Mouse (Mus musculus) limb, embryonic 12.5 days (tissue): Measurements from ENCODE around the gene Apopt1. TPM values are rescaled to one million over a fixed set of nuclear protein-coding genes. Genes with fewer than 3 reads are reported as not detected.

Experiments
- ATAC-seq: fragments of 200-750 bp; cut with Nextera tagmentation; 2 replicates; pipeline ENCODE4 v1.8.0; 2017; ENCODE audit warnings: low read depth, moderate TSS enrichment; ENCODE audit not compliant: insufficient number of reproducible peaks, insufficient read depth, low FRiP score, low TSS enrichment
- H3K27ac ChIP-seq: fragments of 300-500 bp; sonication (generic); 2 replicates; pipeline ENCODE4 v1.5.1; 2016; ENCODE audit warnings: mild to moderate bottlenecking, moderate library complexity
- H3K27me3 ChIP-seq: fragments of 300-500 bp; sonication (generic); 2 replicates; pipeline ENCODE4 v1.6.1; 2016; ENCODE audit warnings: mild to moderate bottlenecking, moderate library complexity
- H3K36me3 ChIP-seq: fragments of 300-500 bp; sonication (generic); 2 replicates; pipeline ENCODE4 v1.6.1; 2016; ENCODE audit warnings: mild to moderate bottlenecking, moderate library complexity
- H3K4me1 ChIP-seq: fragments of 300-500 bp; sonication (generic); replicated peaks from 2 replicates; pipeline ENCODE4 v1.6.1; 2016
- H3K4me2 ChIP-seq: fragments of 300-500 bp; sonication (generic); 2 replicates; pipeline ENCODE4 v1.6.1; 2016; ENCODE audit warnings: mild to moderate bottlenecking, moderate library complexity
- H3K4me3 ChIP-seq: fragments of 300-500 bp; sonication (generic); replicated peaks from 2 replicates; pipeline ENCODE4 v1.5.1; 2016; ENCODE audit warnings: mild to moderate bottlenecking
- H3K9ac ChIP-seq: fragments of 300-500 bp; sonication (generic); replicated peaks from 2 replicates; pipeline ENCODE4 v1.6.1; 2016; ENCODE audit warnings: mild to moderate bottlenecking, moderate library complexity
- H3K9me3 ChIP-seq: fragments of 300-500 bp; sonication (generic); 2 replicates; pipeline ENCODE4 v1.6.1; 2016; ENCODE audit warnings: mild to moderate bottlenecking, moderate library complexity
- WGBS: fragments of 180-500 bp; shearing (Covaris S2); methylation state at CpG from one replicate; pipeline ENCODE4 v1.1.7; 2016; 5-methylcytosine and 5-hydroxymethylcytosine counted together
- polyA plus RNA-seq: library from polyadenylated mRNA; unstranded; fragments of >200 nt; fragmentation: Nextera tagmentation; extraction: Ambion mirVana; gene quantifications from 2 replicates; pipeline ENCODE4 v1.2.1, GENCODE M21; 2016

Gene Apopt1
- polyA plus RNA-seq, 1 experiment from 2014 or later, result 63.8 TPM

- WGBS, result 59% methylated on average over 13 of the region's 13 CpGs
These were observed 17.9 kb upstream of the Apopt1 start for GRCm38 (mm10) chr12:111694880-111695804.

DNA sequence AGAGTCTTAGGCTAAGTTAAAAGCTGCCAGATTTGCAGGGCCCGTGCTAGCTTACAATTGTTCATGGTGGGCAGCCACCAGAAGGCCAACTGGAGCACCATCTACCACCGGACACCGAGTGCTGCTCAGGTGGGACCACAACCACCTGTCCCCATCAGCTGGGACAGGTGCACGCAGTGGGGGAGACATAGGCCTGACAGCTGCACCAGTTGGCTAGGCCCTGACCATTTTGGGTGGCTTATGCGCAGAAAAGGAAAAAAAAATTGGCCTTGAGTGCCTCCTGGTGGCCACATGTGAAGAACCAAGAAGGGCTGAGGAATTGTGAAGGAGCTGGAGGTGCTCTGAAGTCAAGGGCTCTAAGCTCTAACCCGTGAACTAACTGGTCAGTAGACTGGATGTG, 16.8 kb upstream of the Apopt1 start:
- ATAC-seq, result no peak
- WGBS, result 31% methylated on average over 6 of the region's 6 CpGs

More at GRCm38 (mm10) chr12:111694880-111695804, 17.9 kb upstream of the Apopt1 start:
- Histone ChIP-seq H3K4me1 (peaks cover 31% of the 10 kb centered on the region), H3K9me3 (no peaks in the 10 kb centered on the region), H3K36me3 (no peaks in the 10 kb centered on the region), H3K27ac (no peak overlapping the region), H3K9ac (no peak overlapping the region; the same call in 1 of the 2 replicates), H3K27me3 (no peaks in the 10 kb centered on the region), H3K4me2 (no peak overlapping the region), H3K4me3 (no peak overlapping the region)
- no peak for ATAC-seq

GRCm38 (mm10) chr12:111697708-111698107, 15.4 kb upstream of the Apopt1 start:
- no peaks in the 10 kb centered on the region for H3K27me3 ChIP-seq
- H3K27ac ChIP-seq, result no peak overlapping the region
- no peak overlapping the region for H3K4me3 ChIP-seq
- H3K4me1 ChIP-seq, result peaks cover 20% of the 10 kb centered on the region
- ATAC-seq, result no peak
- H3K4me2 ChIP-seq, result no peak overlapping the region
- WGBS, result 67% methylated on average over 4 of the region's 4 CpGs
- no peaks in the 10 kb centered on the region for H3K36me3 ChIP-seq
- H3K9me3 ChIP-seq, result no peaks in the 10 kb centered on the region
- 0 out of 2 replicates have a peak overlapping the region, but pooled peaks have one; percentile 8 for H3K9ac ChIP-seq

More for the DNA sequence above, 16.8 kb upstream of the Apopt1 start:
- Histone ChIP-seq H3K9me3 (no peaks in the 10 kb centered on the region), H3K36me3 (no peaks in the 10 kb centered on the region), H3K4me1 (peaks cover 26% of the 10 kb centered on the region), H3K4me3 (no peak overlapping the region), H3K9ac (no peak overlapping the region), H3K27me3 (no peaks in the 10 kb centered on the region), H3K27ac (no peak overlapping the region), H3K4me2 (no peak overlapping the region)

DNA sequence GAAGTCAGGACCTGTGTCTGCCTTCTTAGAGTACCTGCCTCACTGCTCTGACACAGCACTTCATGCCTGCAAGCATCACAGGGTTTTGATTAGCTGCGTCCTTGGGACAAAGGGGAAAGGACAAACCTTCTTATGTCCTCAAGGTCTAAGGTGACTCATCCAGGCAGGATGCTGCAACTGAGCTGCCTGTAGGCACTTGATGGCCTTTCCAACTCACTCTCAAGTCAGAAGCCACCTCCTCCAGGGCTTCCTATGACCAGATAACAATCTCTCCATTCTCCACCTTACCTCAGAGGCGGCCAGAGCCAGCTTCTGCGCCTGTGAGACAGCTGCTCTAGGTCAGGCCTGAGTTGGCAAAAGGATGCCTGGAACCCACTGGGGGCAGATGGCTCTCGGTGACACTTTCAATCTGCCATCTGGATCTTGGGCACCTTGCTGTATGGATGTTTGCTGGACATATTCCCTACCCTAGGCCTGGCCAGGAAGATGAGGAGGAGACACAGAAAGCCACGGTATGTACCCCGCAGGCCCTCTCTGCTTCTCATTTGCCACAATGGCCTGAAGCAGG, 14.6 kb upstream of the Apopt1 start:
- Histone ChIP-seq H3K27me3 (no peaks in the 10 kb centered on the region), H3K9ac (0 out of 2 replicates have a peak overlapping the region, but pooled peaks have one; percentile 8), H3K9me3 (no peaks in the 10 kb centered on the region), H3K4me1 (peaks cover 18% of the 10 kb centered on the region), H3K36me3 (no peaks in the 10 kb centered on the region), H3K27ac (no peak overlapping the region), H3K4me2 (no peak overlapping the region), H3K4me3 (no peak overlapping the region)
- no peak for ATAC-seq
- 75% methylated on average over 6 of the region's 6 CpGs for WGBS

- no peak overlapping the region for H3K9ac ChIP-seq
- H3K4me1 ChIP-seq, result peaks cover 7% of the 10 kb centered on the region; the same call in 1 of the 2 replicates
- no peak overlapping the region for H3K4me3 ChIP-seq
- no peak overlapping the region for H3K27ac ChIP-seq
- no peaks in the 10 kb centered on the region for H3K27me3 ChIP-seq
- H3K4me2 ChIP-seq, result no peak overlapping the region
- no peaks in the 10 kb centered on the region for H3K9me3 ChIP-seq
- no peak for ATAC-seq
- WGBS, result 83% methylated on average over 4 of the region's 4 CpGs
- H3K36me3 ChIP-seq, result no peaks in the 10 kb centered on the region
These were observed 13.5 kb upstream of the Apopt1 start for GRCm38 (mm10) chr12:111699542-111699941.

DNA sequence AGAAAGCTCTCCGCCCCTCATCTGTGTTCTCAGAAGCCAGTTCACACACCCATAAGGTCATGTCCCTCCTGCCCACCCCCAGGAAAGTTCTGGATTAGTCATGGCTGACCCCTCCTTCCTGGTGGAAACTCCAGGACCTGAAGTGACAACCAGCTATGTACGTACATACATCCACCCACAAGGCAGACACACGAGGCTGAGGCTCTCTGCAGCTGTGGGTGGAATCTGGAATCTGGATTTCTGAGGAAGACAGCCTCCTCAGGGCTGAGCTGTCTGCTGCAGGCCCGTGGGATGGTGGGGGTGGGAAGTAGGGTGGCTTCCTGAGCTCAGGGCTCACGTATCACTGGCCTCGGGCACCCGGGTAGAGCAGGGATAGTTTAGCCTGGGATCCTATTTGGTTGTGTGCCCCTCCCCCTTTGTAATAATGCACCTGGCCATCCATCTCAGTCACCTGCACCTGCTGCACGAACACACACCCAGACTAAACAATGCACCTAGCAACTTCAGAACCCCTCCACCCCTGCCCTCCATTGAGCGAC, 12.1 kb upstream of the Apopt1 start:
- Histone ChIP-seq H3K36me3 (no peaks in the 10 kb centered on the region; the same call in 1 of the 2 replicates), H3K27ac (no peak overlapping the region), H3K4me3 (no peak overlapping the region), H3K4me2 (no peak overlapping the region), H3K27me3 (no peaks in the 10 kb centered on the region), H3K4me1 (peaks cover 9% of the 10 kb centered on the region; the same call in 1 of the 2 replicates), H3K9ac (no peak overlapping the region), H3K9me3 (no peaks in the 10 kb centered on the region)
- ATAC-seq, result no peak
- 60% methylated on average over 9 of the region's 9 CpGs for WGBS

GRCm38 (mm10) chr12:111703301-111703700, 9.8 kb upstream of the Apopt1 start:
- no peak overlapping the region for H3K4me2 ChIP-seq
- no peaks in the 10 kb centered on the region for H3K27me3 ChIP-seq
- no peak overlapping the region for H3K27ac ChIP-seq
- H3K9ac ChIP-seq, result no peak overlapping the region
- peaks cover 9% of the 10 kb centered on the region; the same call in 1 of the 2 replicates for H3K4me1 ChIP-seq
- 72% methylated on average over 3 of the region's 3 CpGs for WGBS
- no peak for ATAC-seq
- H3K9me3 ChIP-seq, result no peaks in the 10 kb centered on the region
- no peak overlapping the region for H3K4me3 ChIP-seq
- peaks cover 20% of the 10 kb centered on the region for H3K36me3 ChIP-seq

DNA sequence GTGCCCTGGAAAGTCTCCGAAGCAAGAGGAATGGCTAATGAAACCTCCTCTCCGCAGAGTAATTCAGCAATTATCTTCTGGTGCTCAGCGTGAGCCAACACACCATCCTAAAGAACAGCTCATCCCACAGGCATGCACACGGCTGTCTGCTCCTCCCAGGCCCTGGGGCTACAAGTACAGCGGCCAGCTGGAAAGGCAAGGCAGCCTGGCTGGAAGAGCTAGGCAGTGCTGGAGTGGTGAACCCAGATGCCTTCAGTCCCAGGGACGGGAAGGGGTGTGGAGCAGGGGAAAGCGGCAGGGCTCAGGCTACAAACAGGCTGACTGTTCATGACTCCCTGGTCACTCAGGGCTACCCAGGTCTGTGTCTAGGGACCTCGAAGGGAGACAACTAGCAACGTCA, 8.5 kb upstream of the Apopt1 start:
- no peaks in the 10 kb centered on the region for H3K9me3 ChIP-seq
- no peak for ATAC-seq
- 55% methylated on average over 9 of the region's 9 CpGs for WGBS
- H3K4me3 ChIP-seq, result no peak overlapping the region
- H3K36me3 ChIP-seq, result peaks cover 33% of the 10 kb centered on the region
- H3K9ac ChIP-seq, result no peak overlapping the region
- no peaks in the 10 kb centered on the region for H3K27me3 ChIP-seq
- H3K4me1 ChIP-seq, result peaks cover 9% of the 10 kb centered on the region; the same call in 1 of the 2 replicates
- H3K4me2 ChIP-seq, result no peak overlapping the region
- 0 out of 2 replicates have a peak overlapping the region, but pooled peaks have one; percentile 17 for H3K27ac ChIP-seq

GRCm38 (mm10) chr12:111705186-111705973, 7.7 kb upstream of the Apopt1 start:
- Histone ChIP-seq H3K27ac (no peak overlapping the region), H3K4me2 (no peak overlapping the region), H3K4me3 (no peak overlapping the region), H3K27me3 (no peaks in the 10 kb centered on the region), H3K9ac (no peak overlapping the region), H3K9me3 (no peaks in the 10 kb centered on the region), H3K36me3 (peaks cover 41% of the 10 kb centered on the region), H3K4me1 (peaks cover 9% of the 10 kb centered on the region; the same call in 1 of the 2 replicates)
- no peak for ATAC-seq
- 71% methylated on average over 15 of the region's 15 CpGs for WGBS

DNA sequence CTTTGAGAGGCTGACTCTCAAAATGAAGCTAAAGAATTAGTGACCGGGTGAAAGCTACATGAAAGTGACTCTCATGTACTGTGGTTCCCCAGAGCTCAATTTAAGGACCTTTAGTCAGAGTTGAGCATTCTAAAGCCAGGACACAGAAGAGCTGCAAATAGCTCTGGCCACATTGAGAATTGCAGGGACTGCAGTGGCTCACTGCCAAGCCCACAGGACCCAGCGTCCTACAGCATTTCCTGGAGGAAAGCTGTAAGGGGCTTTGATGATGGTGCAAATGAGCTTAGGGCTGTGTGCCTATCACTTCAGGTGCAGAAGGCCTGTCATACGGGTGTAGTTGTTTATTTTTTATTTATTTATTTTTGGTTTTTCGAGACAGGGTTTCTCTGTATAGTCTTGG, 4.9 kb upstream of the Apopt1 start:
- H3K4me2 ChIP-seq, result no peak overlapping the region
- 82% methylated on average over 4 of the region's 4 CpGs for WGBS
- no peaks in the 10 kb centered on the region for H3K27me3 ChIP-seq
- H3K9me3 ChIP-seq, result no peaks in the 10 kb centered on the region
- peaks cover 18% of the 10 kb centered on the region for H3K4me1 ChIP-seq
- ATAC-seq, result no peak
- H3K9ac ChIP-seq, result no peak overlapping the region
- H3K27ac ChIP-seq, result no peak overlapping the region
- H3K36me3 ChIP-seq, result peaks cover 50% of the 10 kb centered on the region
- no peak overlapping the region for H3K4me3 ChIP-seq
